Mouse (Mus musculus) spleen, adult 2 months (tissue): ENCODE results near the gene Zfp423.

ENCODE experiments used
- CTCF ChIP-seq: fragments of 200-500 bp; IDR thresholded peaks from 2 replicates; pipeline ENCODE4 v1.5.1; 2011; ENCODE audit warnings: mild to moderate bottlenecking, inconsistent platforms; ENCODE audit not compliant: insufficient read depth, insufficient read length, insufficient replicate concordance; ENCODE audit errors: extremely low read depth
- POLR2A ChIP-seq: fragments of 200-500 bp; IDR thresholded peaks from 2 replicates; pipeline ENCODE4 v1.6.1; 2011; ENCODE audit warnings: low read depth, low read length, inconsistent platforms

DNA sequence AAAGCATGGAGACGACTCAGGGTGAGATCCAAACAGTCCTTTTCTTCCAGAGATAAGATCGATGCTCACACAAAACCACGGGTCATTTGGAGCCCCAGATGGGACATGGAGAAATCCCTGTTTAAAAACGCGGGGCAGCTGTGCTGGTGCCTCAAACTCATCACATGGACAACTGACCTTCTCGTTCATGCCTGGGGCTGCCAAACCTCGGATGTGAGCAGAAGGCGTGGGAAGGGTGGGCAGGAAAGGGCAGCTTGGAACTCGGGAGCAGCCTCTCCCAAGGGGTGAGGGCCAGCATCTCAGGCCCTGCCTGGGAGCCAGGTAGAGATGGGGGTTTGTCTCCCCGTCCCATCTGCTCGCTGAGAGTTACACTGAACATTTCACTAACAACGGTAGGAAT is 146.7 kb downstream of the Zfp423 start:
- TF ChIP-seq POLR2A (no peak), CTCF (no peak)
